Mouse (Mus musculus) embryonic fibroblast, embryonic 13.5 days (primary cell): ENCODE results near the gene Trim66.

ENCODE experiments used
- CTCF ChIP-seq: IDR thresholded peaks from 2 replicates; pipeline ENCODE4 v1.5.1; 2011; ENCODE audit warnings: mild to moderate bottlenecking, control low read depth, low read length, moderate library complexity, borderline replicate concordance; ENCODE audit not compliant: insufficient read depth
- POLR2A ChIP-seq: IDR thresholded peaks from 2 replicates; pipeline ENCODE4 v1.6.1; 2011; ENCODE audit warnings: low read depth, mild to moderate bottlenecking, control low read depth, low read length, moderate library complexity

- no peak for TF ChIP-seq POLR2A
- no peak for TF ChIP-seq CTCF
Measured at GRCm38 (mm10) chr7:109527536-109527935, 19.6 kb upstream of the Trim66 start.
